Mouse (Mus musculus) intestine, postnatal 0 days (tissue): Measurements from ENCODE around the gene Gm21693. TPM values are rescaled to one million over a fixed set of nuclear protein-coding genes. Genes with fewer than 3 reads are reported as not detected.
"Not testable (repeated sequence)": the region's sequence is repeated elsewhere in the genome, so short reads cannot be mapped to it uniquely, and the experiment has no call there.

ENCODE experiments used
- ATAC-seq: fragments of 200-750 bp; cut with Nextera tagmentation; 2 replicates; pipeline ENCODE4 v1.8.0; 2017; ENCODE audit warnings: mild to moderate bottlenecking, moderate TSS enrichment, moderate library complexity
- H3K27ac ChIP-seq: fragments of 300-500 bp; sonication (generic); 2 replicates; pipeline ENCODE4 v1.5.1; 2014; ENCODE audit warnings: mild to moderate bottlenecking, low read depth, low read length, moderate library complexity
- H3K27me3 ChIP-seq: fragments of 300-500 bp; sonication (generic); replicated peaks from 2 replicates; pipeline ENCODE4 v1.6.1; 2014; ENCODE audit warnings: low read length, mixed read lengths; ENCODE audit not compliant: control insufficient read depth, insufficient read depth
- H3K36me3 ChIP-seq: fragments of 300-500 bp; sonication (generic); 2 replicates; pipeline ENCODE4 v1.6.1; 2014; ENCODE audit warnings: mild to moderate bottlenecking, moderate library complexity; ENCODE audit not compliant: control insufficient read depth, insufficient read depth
- H3K4me1 ChIP-seq: fragments of 300-500 bp; sonication (generic); replicated peaks from 2 replicates; pipeline ENCODE4 v1.6.1; 2014; ENCODE audit warnings: antibody characterized with exemption, low read length, mixed read lengths; ENCODE audit not compliant: control insufficient read depth, insufficient read depth
- H3K4me2 ChIP-seq: fragments of 300-500 bp; sonication (generic); replicated peaks from 2 replicates; pipeline ENCODE4 v1.6.1; 2014; ENCODE audit warnings: low read depth, mild to moderate bottlenecking, moderate library complexity
- H3K4me3 ChIP-seq: fragments of 300-500 bp; sonication (generic); 2 replicates; pipeline ENCODE4 v1.5.1; 2014; ENCODE audit warnings: low read depth, low read length
- H3K9ac ChIP-seq: fragments of 300-500 bp; sonication (generic); 2 replicates; pipeline ENCODE4 v1.6.1; 2014; ENCODE audit warnings: mild to moderate bottlenecking, low read depth, low read length
- H3K9me3 ChIP-seq: fragments of 300-500 bp; sonication (generic); 2 replicates; pipeline ENCODE4 v1.6.1; 2016; ENCODE audit warnings: mixed run types; ENCODE audit not compliant: control insufficient read depth
- WGBS: fragments of 180-500 bp; shearing (Covaris S2); extraction: QIAGEN DNeasy Blood & Tissue Kit; methylation state at CpG from one replicate; pipeline ENCODE4 v1.1.7; 2014; 5-methylcytosine and 5-hydroxymethylcytosine counted together
- polyA plus RNA-seq: library from polyadenylated mRNA; unstranded; fragments of >200 nt; fragmentation: Nextera tagmentation; extraction: Ambion mirVana; gene quantifications from 2 replicates; pipeline ENCODE4 v1.2.1, GENCODE M21; 2015

Gm21693 gene
- polyA plus RNA-seq: not detected in 2 replicates

GRCm38 (mm10) chrY:3345229-3345628 is at the start of gene Gm21693:
Gene Gm21693 (minus strand): TSS chrY:3345329.
- not testable (repeated sequence) for H3K9ac ChIP-seq

GRCm38 (mm10) chrY:3340661-3341060 is 4.5 kb downstream of the Gm21693 start:
- not testable (repeated sequence) for H3K9me3 ChIP-seq, ATAC-seq, H3K36me3 ChIP-seq, H3K9ac ChIP-seq, H3K4me3 ChIP-seq, H3K27ac ChIP-seq, H3K27me3 ChIP-seq, H3K4me1 ChIP-seq, H3K4me2 ChIP-seq
- WGBS: no CpG with 5 or more reads among the region's 11 CpGs

More at GRCm38 (mm10) chrY:3345229-3345628, at the start of gene Gm21693:
- H3K27me3 ChIP-seq, H3K27ac ChIP-seq, H3K4me1 ChIP-seq, H3K4me2 ChIP-seq, H3K9me3 ChIP-seq, ATAC-seq, H3K36me3 ChIP-seq, H3K4me3 ChIP-seq: not testable (repeated sequence)
- WGBS: no CpG with 5 or more reads among the region's 9 CpGs

GRCm38 (mm10) chrY:3306349-3306748 is 38.8 kb downstream of the Gm21693 start, which contains the start of gene Gm21677:
Gene Gm21677 (minus strand): TSS chrY:3306449.
- not testable (repeated sequence) for H3K36me3 ChIP-seq, H3K4me2 ChIP-seq, H3K9ac ChIP-seq, H3K27ac ChIP-seq, H3K4me3 ChIP-seq, H3K27me3 ChIP-seq, H3K9me3 ChIP-seq, H3K4me1 ChIP-seq, ATAC-seq
- no CpG with 5 or more reads among the region's 9 CpGs for WGBS

Other genes with a start within 250 kb of the Gm21693 start
- not detected in 2 replicates for gene Gm21677, start 38.9 kb downstream of the Gm21693 start, polyA plus RNA-seq
- not detected in 2 replicates for gene Gm21704, start 64.8 kb upstream of the Gm21693 start, polyA plus RNA-seq
- not detected in 2 replicates for gene Gm21708, start 64.8 kb upstream of the Gm21693 start, polyA plus RNA-seq